Comparison of ENCODE assay signal across 9 mouse cellular contexts in the genomic region with DNA sequence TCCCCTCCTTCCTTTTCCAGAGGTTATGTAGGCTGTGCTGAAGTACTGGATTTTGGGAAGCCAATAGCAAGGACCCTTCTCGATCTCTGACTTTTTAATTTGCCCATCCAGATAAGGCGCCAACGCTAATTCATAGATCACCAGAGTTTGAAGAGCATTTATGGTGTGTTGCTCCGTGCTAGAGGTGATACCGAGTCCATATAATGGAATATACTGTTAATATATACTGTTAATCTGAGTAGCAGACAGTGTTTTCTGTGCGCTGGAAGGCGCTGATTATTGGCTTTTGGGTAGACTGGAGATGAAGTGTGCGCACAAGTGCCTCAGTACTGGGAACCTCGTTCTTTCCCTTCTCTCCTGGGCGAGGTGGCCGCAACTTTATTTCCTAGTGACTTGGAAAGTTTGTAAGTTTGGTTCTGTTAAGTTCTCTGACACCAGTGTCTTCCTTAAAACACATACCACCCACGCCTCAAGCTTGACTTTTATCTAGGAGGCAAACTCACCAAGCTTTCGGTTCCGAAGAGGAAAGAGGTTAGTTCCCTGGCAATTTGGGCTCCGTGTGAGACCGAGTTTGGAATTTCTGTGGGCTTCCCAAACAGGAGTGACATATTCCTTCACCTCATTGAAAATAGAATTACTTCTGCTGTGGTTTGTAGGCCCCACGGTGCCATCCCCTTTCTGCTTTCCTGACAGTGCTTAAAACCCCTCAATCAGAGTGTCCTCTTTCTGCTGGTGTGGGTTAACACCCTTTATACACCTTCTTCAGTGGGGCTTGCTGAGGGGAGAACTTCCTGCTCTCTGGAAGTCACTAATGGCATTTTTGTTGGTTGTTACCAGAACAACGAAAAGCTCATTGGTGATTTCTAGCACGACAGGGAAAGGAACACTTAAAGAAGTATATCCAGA. TPM values are rescaled to one million over a fixed set of nuclear protein-coding genes. Genes with fewer than 3 reads are reported as not detected.
DNase-seq lines count a peak whose midpoint lies in the region; ATAC-seq and TF ChIP-seq lines count a peak whose summit lies in the region.
"Had no signal": no experiment of that assay in that cellular context is flagged by ENCODE, and none has a peak within 500 bp of the region (broad histone marks: within the 10 kb centered on the region; RNA-seq: fewer than 3 reads in every experiment).

No protein-coding gene starts in this region.

- DNase-seq in testis, postnatal 14 days (ENCODE audit: low spot score), result no peak
- peak; percentile 39 for DNase-seq in c-Kit-negative CD71-positive TER-119-positive erythroid progenitor cells, embryonic 14.5 days (ENCODE audit: low read depth, low spot score)
- DNase-seq in neural tube, embryonic 10.5 days (ENCODE audit: extremely low spot score, low spot score), result peak; percentile 43
- DNase-seq in layer of hippocampus, adult 18-20 months (ENCODE audit: low spot score in 2 of 2), result no peak
- no peak for DNase-seq in frontal cortex, postnatal 36 days (ENCODE audit: low spot score in 2 of 2)

- H3K27me3 ChIP-seq in testis, adult 2 months (ENCODE audit: control insufficient read depth, insufficient read depth, low read length), result no peaks in the 10 kb centered on the region
- H3K27me3 ChIP-seq in heart, embryonic 12.5 days (replicated peaks), result no peaks in the 10 kb centered on the region
- H3K27me3 ChIP-seq in limb, embryonic 15.5 days, result no peaks in the 10 kb centered on the region

- 3% methylated on average over 19 of the region's 19 CpGs for WGBS in heart, embryonic 12.5 days
- 3% methylated on average over 19 of the region's 19 CpGs for WGBS in limb, embryonic 15.5 days

- peak overlapping the region; percentile 78 for H3K4me2 ChIP-seq in heart, embryonic 12.5 days
- peak overlapping the region; percentile 70 for H3K4me2 ChIP-seq in limb, embryonic 15.5 days

- H3K9me3 ChIP-seq in heart, embryonic 12.5 days (replicated peaks), result no peaks in the 10 kb centered on the region
- H3K9me3 ChIP-seq in limb, embryonic 15.5 days, result no peaks in the 10 kb centered on the region

- 0 out of 2 replicates have a peak, but pooled peaks cover 1% of the 10 kb centered on the region for H3K36me3 ChIP-seq in testis, adult 2 months (ENCODE audit: control insufficient read depth, insufficient read depth, low read length)
- H3K36me3 ChIP-seq in heart, embryonic 12.5 days, result peaks cover 21% of the 10 kb centered on the region
- H3K36me3 ChIP-seq in limb, embryonic 15.5 days, result peaks cover 21% of the 10 kb centered on the region

- ATAC-seq in heart, embryonic 12.5 days (ENCODE audit: insufficient number of reproducible peaks, low FRiP score), result no peak
- ATAC-seq in limb, embryonic 15.5 days (ENCODE audit: insufficient number of reproducible peaks, low FRiP score, low TSS enrichment, low read depth), result no peak

- peak overlapping the region; percentile 94 for H3K9ac ChIP-seq in heart, embryonic 12.5 days
- H3K9ac ChIP-seq in limb, embryonic 15.5 days, result peak overlapping the region; percentile 64

- peaks cover 6% of the 10 kb centered on the region for H3K4me1 ChIP-seq in testis, adult 2 months (ENCODE audit: control insufficient read depth, insufficient read depth, low read length)
- H3K4me1 ChIP-seq in heart, embryonic 12.5 days (replicated peaks), result peaks cover 19% of the 10 kb centered on the region
- H3K4me1 ChIP-seq in limb, embryonic 15.5 days, result peaks cover 15% of the 10 kb centered on the region

- no peak for TF ChIP-seq CTCF in testis, adult 2 months (IDR thresholded peaks at IDR 0.05; ENCODE audit: control insufficient read depth, insufficient read depth, insufficient replicate concordance, low read depth, low read length)

- H3K27ac ChIP-seq in testis, adult 2 months (ENCODE audit: control insufficient read depth, insufficient read depth, low read depth, low read length), result peak overlapping the region; percentile 84
- H3K27ac ChIP-seq in heart, embryonic 12.5 days (ENCODE audit: poor library complexity, severe bottlenecking), result peak overlapping the region; percentile 79
- H3K27ac ChIP-seq in limb, embryonic 15.5 days, result peak overlapping the region; percentile 91

- TF ChIP-seq POLR2A in testis, adult 2 months (IDR thresholded peaks at IDR 0.05; ENCODE audit: control insufficient read depth, low read depth, low read length), result no peak

- peak overlapping the region; percentile 91 for H3K4me3 ChIP-seq in testis, adult 2 months (ENCODE audit: control insufficient read depth, low read depth, low read length)
- H3K4me3 ChIP-seq in heart, embryonic 12.5 days, result peak overlapping the region; percentile 85
- peak overlapping the region; percentile 80 for H3K4me3 ChIP-seq in limb, embryonic 15.5 days

RNA-seq across cellular contexts. Expression of a gene that starts 1.3 kb away (rescaled TPM):
- 170 and 195 TPM in 2 replicates for polyA plus RNA-seq in testis, adult 2 months (2012; rRNA removed)
- polyA plus RNA-seq in heart, embryonic 12.5 days (2016; fragmentation: Nextera tagmentation; extraction: Ambion mirVana), result 57.2 and 57.3 TPM in 2 replicates
- 57.0 and 59.6 TPM in 2 replicates for polyA plus RNA-seq in limb, embryonic 15.5 days (2015; fragmentation: Nextera tagmentation; extraction: Ambion mirVana)
- 10 to 100 TPM; 76.8 to 77.4 TPM for total RNA-seq in layer of hippocampus, adult 18-20 months (2021)

RNA-seq across cellular contexts. Expression of a gene that starts 25.7 kb away (rescaled TPM):
- 5.1 and 5.5 TPM in 2 replicates for polyA plus RNA-seq in testis, adult 2 months (2012; rRNA removed)
- 3.9 and 4.3 TPM in 2 replicates for polyA plus RNA-seq in heart, embryonic 12.5 days (2016; fragmentation: Nextera tagmentation; extraction: Ambion mirVana)
- 2.9 and 4.0 TPM in 2 replicates for polyA plus RNA-seq in limb, embryonic 15.5 days (2015; fragmentation: Nextera tagmentation; extraction: Ambion mirVana)
- total RNA-seq in layer of hippocampus, adult 18-20 months (2021), result 10 to 100 TPM; 53.9 to 61.3 TPM

RNA-seq across cellular contexts. Expression of a gene that starts 30.0 kb away (rescaled TPM):
- polyA plus RNA-seq in testis, adult 2 months (2012; rRNA removed), result 0.26 and 0.62 TPM in 2 replicates
- not detected in 2 replicates for polyA plus RNA-seq in heart, embryonic 12.5 days (2016; fragmentation: Nextera tagmentation; extraction: Ambion mirVana)
- polyA plus RNA-seq in limb, embryonic 15.5 days (2015; fragmentation: Nextera tagmentation; extraction: Ambion mirVana), result not detected in 2 replicates
- total RNA-seq in layer of hippocampus, adult 18-20 months (2021), result not detected
- polyA plus RNA-seq: gonadal fat pad, adult 2 months had no signal

Comparison
In these comparisons a context has a peak if more than half of its experiments do, and no peak if none do; other contexts are left out.
1. DNase-seq: peak in c-Kit-negative CD71-positive TER-119-positive erythroid progenitor cells, embryonic 14.5 days (single experiment) and neural tube, embryonic 10.5 days (single experiment); none in testis, postnatal 14 days (single experiment), layer of hippocampus, adult 18-20 months (0 of 2) and frontal cortex, postnatal 36 days (0 of 2).
2. Peak in every context shown above with its lines, with median percentiles within 50 percentile points of each other: H3K27ac ChIP-seq and H3K4me3 ChIP-seq.